Mouse (Mus musculus) lung, adult 2 months (tissue): ENCODE data around the gene Prrc2b.

Source experiments
- CTCF ChIP-seq: fragments of 200-500 bp; IDR thresholded peaks from 2 replicates; pipeline ENCODE4 v1.5.1; 2011; ENCODE audit warnings: mild to moderate bottlenecking, low read length, control low read depth; ENCODE audit not compliant: insufficient read depth
- POLR2A ChIP-seq: fragments of 200-500 bp; IDR thresholded peaks from 2 replicates; pipeline ENCODE4 v1.6.1; 2011; ENCODE audit warnings: low read depth, mild to moderate bottlenecking, control low read depth, low read length, borderline replicate concordance; ENCODE audit errors: extremely low read depth

GRCm38 (mm10) chr2:32165040-32165800 is 14.3 kb downstream of the Prrc2b start:
- TF ChIP-seq CTCF (no peak), POLR2A (no peak)
